9 mouse cellular contexts compared by ENCODE assay signal in genomic region chr12:4781725-4782404, GRCm38 (mm10). TPM values are rescaled to one million over a fixed set of nuclear protein-coding genes. Genes with fewer than 3 reads are reported as not detected.
A peak's percentile ranks its signal among the peaks of the same experiment; 100 is the strongest.
DNase-seq lines count a peak whose midpoint lies in the region; ATAC-seq and TF ChIP-seq lines count a peak whose summit lies in the region.
"Not testable (repeated sequence)": the region's sequence is repeated elsewhere in the genome, so short reads cannot be mapped to it uniquely, and the experiment has no call there.
"Had no signal": no experiment of that assay in that cellular context is flagged by ENCODE, and none has a peak within 500 bp of the region (broad histone marks: within the 10 kb centered on the region; RNA-seq: fewer than 3 reads in every experiment).

No protein-coding gene starts in this region.

- not testable (repeated sequence) for TF ChIP-seq CTCF in CH12.LX (conservative IDR thresholded peaks at IDR 0.05 in 1 of 2, IDR thresholded peaks at IDR 0.05 in 1 of 2; ENCODE audit: low read depth in 2 of 2, low read length in 2 of 2); cerebellum, adult 2 months (IDR thresholded peaks at IDR 0.05; ENCODE audit: borderline replicate concordance, insufficient read depth, low read depth, low read length); hindbrain, postnatal 0 days (IDR thresholded peaks at IDR 0.05; ENCODE audit: low read depth)

- ATAC-seq in hindbrain, postnatal 0 days = 0 out of 2 replicates have a peak, but pooled peaks have one; percentile 2
- peak; percentile 56 for ATAC-seq in kidney, embryonic 14.5 days (ENCODE audit: low FRiP score, low TSS enrichment)

- not testable (repeated sequence) for H3K36me3 ChIP-seq in CH12.LX (replicated peaks in 1 of 2; ENCODE audit: control insufficient read depth in 1 of 2, insufficient read depth in 1 of 2, low read length in 1 of 2); hindbrain, postnatal 0 days (ENCODE audit: insufficient read depth, low read length); kidney, embryonic 14.5 days (ENCODE audit: control insufficient read depth, insufficient read depth, low read length); megakaryocyte, embryonic 14.5 days (replicated peaks; ENCODE audit: low read length)

- not testable (repeated sequence) for H3K9ac ChIP-seq in CH12.LX (ENCODE audit: insufficient read depth, low read depth); hindbrain, postnatal 0 days (replicated peaks; ENCODE audit: low read length); kidney, embryonic 14.5 days (ENCODE audit: low read depth, low read length)

- not testable (repeated sequence) for H3K79me2 ChIP-seq in CH12.LX (replicated peaks; ENCODE audit: control insufficient read depth, extremely low read depth, insufficient read depth, poor library complexity, severe bottlenecking)

- TF ChIP-seq POLR2A in CH12.LX (IDR thresholded peaks at IDR 0.05; ENCODE audit: low read depth, low read length); cerebellum, adult 2 months (IDR thresholded peaks at IDR 0.05; ENCODE audit: borderline replicate concordance, insufficient read depth, low read length): not testable (repeated sequence)

- peak overlapping the region; percentile 23; the same call in 1 of the 2 replicates for H3K4me2 ChIP-seq in CH12.LX (ENCODE audit: insufficient read depth, low read depth, poor library complexity, severe bottlenecking)
- not testable (repeated sequence) for H3K4me2 ChIP-seq in hindbrain, postnatal 0 days (ENCODE audit: low read depth, low read length); kidney, embryonic 14.5 days (replicated peaks; ENCODE audit: low read depth, low read length)

- TF ChIP-seq EP300 in CH12.LX (IDR thresholded peaks at IDR 0.05; ENCODE audit: low read length) = not testable (repeated sequence)

- H3K27me3 ChIP-seq in CH12.LX (replicated peaks); cerebellum, adult 2 months (ENCODE audit: control insufficient read depth, insufficient read depth, low read length); hindbrain, postnatal 0 days (ENCODE audit: insufficient read depth, low read length); kidney, embryonic 14.5 days (ENCODE audit: control insufficient read depth, insufficient read depth, low read length); megakaryocyte, embryonic 14.5 days (replicated peaks): not testable (repeated sequence)

- TF ChIP-seq RAD21 in CH12.LX (IDR thresholded peaks at IDR 0.05; ENCODE audit: low read depth, low read length) = not testable (repeated sequence)

- in situ Hi-C loops in CH12.LX (cut with MboI; ENCODE audit: low pct_ligation_motif_present, low pct_unique_long_range_greater_than_20kb, low sequenced_read_pairs) = not testable (repeated sequence)

- dilution Hi-C loops in CH12.LX (cut with MboI; ENCODE audit: extremely low pct_ligation_motif_present, extremely low pct_unique_long_range_greater_than_20kb, low sequenced_read_pairs) = not testable (repeated sequence)

- H3K27ac ChIP-seq in CH12.LX (ENCODE audit: insufficient read depth, low read depth); cerebellum, adult 2 months (ENCODE audit: insufficient read depth, low read length); hindbrain, postnatal 0 days; kidney, embryonic 14.5 days (ENCODE audit: low read depth, low read length): not testable (repeated sequence)

- H3K4me3 ChIP-seq in CH12.LX (replicated peaks in 1 of 3; ENCODE audit: low read depth in 2 of 3, low read length in 2 of 3, poor library complexity in 1 of 3); cerebellum, adult 2 months (replicated peaks; ENCODE audit: insufficient read depth, low read depth, low read length); hindbrain, postnatal 0 days (ENCODE audit: low read length); kidney, embryonic 14.5 days (ENCODE audit: low read length): not testable (repeated sequence)
- H3K4me3 ChIP-seq in megakaryocyte, embryonic 14.5 days (replicated peaks) = peak overlapping the region; percentile 26

- H3K4me1 ChIP-seq in CH12.LX (ENCODE audit: control insufficient read depth in 1 of 2, insufficient read depth in 2 of 2); cerebellum, adult 2 months (ENCODE audit: control insufficient read depth, insufficient read depth, low read length); hindbrain, postnatal 0 days (ENCODE audit: insufficient read depth, low read length); kidney, embryonic 14.5 days (ENCODE audit: control insufficient read depth, insufficient read depth, low read length): not testable (repeated sequence)
- peaks cover 37% of the 10 kb centered on the region for H3K4me1 ChIP-seq in megakaryocyte, embryonic 14.5 days

- WGBS in cerebellum, adult 2 months = 16% methylated on average over 9 of the region's 9 CpGs
- WGBS in hindbrain, postnatal 0 days = 67% methylated on average over 9 of the region's 9 CpGs
- WGBS in kidney, embryonic 14.5 days = 73% methylated on average over 9 of the region's 9 CpGs

- not testable (repeated sequence) for H3K9me3 ChIP-seq in CH12.LX (replicated peaks; ENCODE audit: low read length); hindbrain, postnatal 0 days (ENCODE audit: low read length); kidney, embryonic 14.5 days (ENCODE audit: control insufficient read depth, low read length)
- H3K9me3 ChIP-seq in megakaryocyte, embryonic 14.5 days = peaks cover 14% of the 10 kb centered on the region

- DNase-seq in CH12.LX (ENCODE audit: extremely low read depth); hindbrain, postnatal 0 days (ENCODE audit: low spot score): not testable (repeated sequence)
- peak; percentile 36 to 37 for DNase-seq in cerebellum, adult 2 months
- peak; percentile 57 to 64 for DNase-seq in cerebellum, postnatal 14 days
- DNase-seq in heart, adult 18-20 months = peak; percentile 14 to 19

RNA-seq across cellular contexts. Expression of gene Fam228b, which starts 12.8 kb away (rescaled TPM):
- total RNA-seq in CH12.LX (2012; rRNA removed) (0.13 TPM in 1 of 2 replicates, not detected in the other), CH12.LX (2014; rRNA removed) (not detected in 2 replicates)
- not detected in 2 replicates for polyA plus RNA-seq in CH12.LX (2012; ENCODE audit: insufficient read length, low read depth)
- polyA plus RNA-seq in cerebellum, adult 2 months (2012; rRNA removed) = 6.9 and 11.4 TPM in 2 replicates
- 1 to 10 TPM; 3.1 to 3.4 TPM for total RNA-seq in heart, adult 18-20 months (2021)
- 3.7 and 4.2 TPM in 2 replicates for total RNA-seq in hindbrain, postnatal 0 days (2014; rRNA removed)
- 8.1 and 9.3 TPM in 2 replicates for polyA plus RNA-seq in hindbrain, postnatal 0 days (2015; fragmentation: Nextera tagmentation; extraction: Ambion mirVana)
- 1.7 and 5.0 TPM in 2 replicates for polyA plus RNA-seq in kidney, embryonic 14.5 days (2014; fragmentation: Nextera tagmentation; extraction: Ambion mirVana)
- polyA plus RNA-seq in megakaryocyte, embryonic 14.5 days (2012; ENCODE audit: insufficient read depth, low replicate concordance) = 1.2 TPM in 1 of 2 replicates, not detected in the other

RNA-seq across cellular contexts. Expression of gene Pfn4, which starts 13.0 kb away (rescaled TPM):
- total RNA-seq in CH12.LX (2012; rRNA removed) = not detected in 2 replicates
- total RNA-seq in CH12.LX (2014; rRNA removed) = not detected in 2 replicates
- not detected in 2 replicates for polyA plus RNA-seq in CH12.LX (2012; ENCODE audit: insufficient read length, low read depth)
- polyA plus RNA-seq in cerebellum, adult 2 months (2012; rRNA removed) = 8.9 and 11.0 TPM in 2 replicates
- 1 to 10 TPM; 4.1 to 4.2 TPM for total RNA-seq in heart, adult 18-20 months (2021)
- total RNA-seq in hindbrain, postnatal 0 days (2014; rRNA removed) = 5.9 and 13.0 TPM in 2 replicates
- 19.9 and 22.7 TPM in 2 replicates for polyA plus RNA-seq in hindbrain, postnatal 0 days (2015; fragmentation: Nextera tagmentation; extraction: Ambion mirVana)
- 2.3 and 3.4 TPM in 2 replicates for polyA plus RNA-seq in kidney, embryonic 14.5 days (2014; fragmentation: Nextera tagmentation; extraction: Ambion mirVana)
- 0.40 TPM in 1 of 2 replicates, not detected in the other for polyA plus RNA-seq in megakaryocyte, embryonic 14.5 days (2012; ENCODE audit: insufficient read depth, low replicate concordance)

RNA-seq across cellular contexts. Expression of gene Sf3b6, which starts 35.5 kb away (rescaled TPM):
- 109 and 135 TPM in 2 replicates for total RNA-seq in CH12.LX (2012; rRNA removed)
- total RNA-seq in CH12.LX (2014; rRNA removed) = 346 and 388 TPM in 2 replicates
- 151 and 191 TPM in 2 replicates for polyA plus RNA-seq in CH12.LX (2012; ENCODE audit: insufficient read length, low read depth)
- polyA plus RNA-seq in cerebellum, adult 2 months (2012; rRNA removed) = 132 and 137 TPM in 2 replicates
- 10 to 100 TPM; 41.5 TPM for total RNA-seq in heart, adult 18-20 months (2021)
- total RNA-seq in hindbrain, postnatal 0 days (2014; rRNA removed) = 64.7 and 77.8 TPM in 2 replicates
- 299 and 347 TPM in 2 replicates for polyA plus RNA-seq in hindbrain, postnatal 0 days (2015; fragmentation: Nextera tagmentation; extraction: Ambion mirVana)
- 306 and 426 TPM in 2 replicates for polyA plus RNA-seq in kidney, embryonic 14.5 days (2014; fragmentation: Nextera tagmentation; extraction: Ambion mirVana)
- polyA plus RNA-seq in megakaryocyte, embryonic 14.5 days (2012; ENCODE audit: insufficient read depth, low replicate concordance) = 15.8 TPM in 1 of 2 replicates, not detected in the other

RNA-seq across cellular contexts. Expression of gene Fam228a, which starts 43.6 kb away (rescaled TPM):
- total RNA-seq in CH12.LX (2012; rRNA removed) (not detected in 2 replicates), CH12.LX (2014; rRNA removed) (not detected in 2 replicates)
- polyA plus RNA-seq in CH12.LX (2012; ENCODE audit: insufficient read length, low read depth) = not detected in 2 replicates
- polyA plus RNA-seq in cerebellum, adult 2 months (2012; rRNA removed) = 2.1 and 2.2 TPM in 2 replicates
- under 1 TPM; 0.15 to 0.23 TPM for total RNA-seq in heart, adult 18-20 months (2021)
- 0.99 and 2.2 TPM in 2 replicates for total RNA-seq in hindbrain, postnatal 0 days (2014; rRNA removed)
- 0.49 and 0.84 TPM in 2 replicates for polyA plus RNA-seq in hindbrain, postnatal 0 days (2015; fragmentation: Nextera tagmentation; extraction: Ambion mirVana)
- polyA plus RNA-seq in kidney, embryonic 14.5 days (2014; fragmentation: Nextera tagmentation; extraction: Ambion mirVana) = 0.50 and 0.73 TPM in 2 replicates
- not detected in 2 replicates for polyA plus RNA-seq in megakaryocyte, embryonic 14.5 days (2012; ENCODE audit: insufficient read depth, low replicate concordance)
- total RNA-seq: hematopoietic stem cell, adult 5-6 weeks had no signal

RNA-seq across cellular contexts. Expression of gene Fkbp1b, which starts 59.5 kb away (rescaled TPM):
- total RNA-seq in CH12.LX (2012; rRNA removed) = 0.38 and 0.42 TPM in 2 replicates
- not detected in 2 replicates for total RNA-seq in CH12.LX (2014; rRNA removed)
- polyA plus RNA-seq in CH12.LX (2012; ENCODE audit: insufficient read length, low read depth) = not detected in 2 replicates
- polyA plus RNA-seq in cerebellum, adult 2 months (2012; rRNA removed) = 56.1 and 66.9 TPM in 2 replicates
- total RNA-seq in heart, adult 18-20 months (2021) = under 1 TPM in 1 of 2 experiments, not detected in 1; 0.74 TPM
- 73.2 and 77.4 TPM in 2 replicates for total RNA-seq in hindbrain, postnatal 0 days (2014; rRNA removed)
- polyA plus RNA-seq in hindbrain, postnatal 0 days (2015; fragmentation: Nextera tagmentation; extraction: Ambion mirVana) = 101 and 103 TPM in 2 replicates
- polyA plus RNA-seq in kidney, embryonic 14.5 days (2014; fragmentation: Nextera tagmentation; extraction: Ambion mirVana) = 6.5 and 7.8 TPM in 2 replicates
- polyA plus RNA-seq in megakaryocyte, embryonic 14.5 days (2012; ENCODE audit: insufficient read depth, low replicate concordance) = 3.8 and 15.5 TPM in 2 replicates
- polyA plus RNA-seq: CD4-positive, CD25-positive, alpha-beta regulatory T cell, adult 4 months had no signal
